Mouse (Mus musculus): ENCODE measurements around the gene Zdhhc18. TPM values are rescaled to one million over a fixed set of nuclear protein-coding genes. Genes with fewer than 3 reads are reported as not detected.
"Not testable (repeated sequence)": the region's sequence is repeated elsewhere in the genome, so short reads cannot be mapped to it uniquely, and the experiment has no call there.

Zdhhc18 gene
- polyA plus RNA-seq, 1 experiment from 2014 or later = 3.1 TPM

GRCm38 (mm10) chr4:133652746-133653145 is 2.8 kb upstream of the Zdhhc18 start:
- DNase-seq (ENCODE audit: low spot score) = no peak
- Histone ChIP-seq H3K9me3 (replicated peaks; ENCODE audit: control insufficient read depth, low read length) (no peaks in the 10 kb centered on the region), H3K27me3 (ENCODE audit: control insufficient read depth, insufficient read depth, low read length) (no peaks in the 10 kb centered on the region), H3K4me1 (ENCODE audit: control insufficient read depth, insufficient read depth, low read length) (no peaks in the 10 kb centered on the region), H3K9ac (replicated peaks; ENCODE audit: low read length) (no peak overlapping the region), H3K36me3 (replicated peaks; ENCODE audit: control insufficient read depth, insufficient read depth, low read depth, low read length) (no peaks in the 10 kb centered on the region), H3K4me3 (ENCODE audit: low read depth, low read length) (no peak overlapping the region), H3K4me2 (ENCODE audit: low read depth, low read length) (no peak overlapping the region), H3K27ac (replicated peaks; ENCODE audit: low read depth, low read length) (no peak overlapping the region)
- 87% methylated on average over 10 of the region's 10 CpGs for WGBS
- no peak for ATAC-seq (replicated peaks; ENCODE audit: insufficient number of reproducible peaks, low FRiP score, low TSS enrichment, low read depth)

GRCm38 (mm10) chr4:133651986-133652385 is 2.0 kb upstream of the Zdhhc18 start:
- ATAC-seq (replicated peaks; ENCODE audit: insufficient number of reproducible peaks, low FRiP score, low TSS enrichment, low read depth) = no peak
- 74% methylated on average over 4 of the region's 4 CpGs for WGBS

DNA sequence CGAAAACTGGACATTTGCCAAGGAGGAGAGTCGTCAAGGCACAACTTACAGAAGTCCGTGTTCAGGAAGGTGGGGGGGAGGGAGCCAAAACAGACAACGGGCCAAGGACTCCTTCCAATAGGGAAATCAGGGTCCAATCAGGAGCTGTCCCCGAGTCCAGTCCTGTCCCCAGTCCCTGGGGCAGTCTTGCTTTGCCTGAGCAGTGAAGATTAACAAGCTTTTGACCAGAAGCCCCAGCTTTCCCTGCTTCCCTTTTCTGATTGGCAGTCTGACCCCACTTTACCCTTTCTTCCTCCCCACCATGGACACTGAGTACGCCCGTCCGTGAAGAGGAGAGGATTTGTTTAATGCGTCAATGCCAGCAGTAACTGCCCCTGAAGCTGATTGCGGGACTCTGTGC is 1.5 kb upstream of the Zdhhc18 start:
- 50% methylated on average over 10 of the region's 10 CpGs for WGBS
- no peak for DNase-seq (ENCODE audit: low spot score)
- no peaks in the 10 kb centered on the region for H3K27me3 ChIP-seq (ENCODE audit: control insufficient read depth, insufficient read depth, low read length)

More at GRCm38 (mm10) chr4:133651986-133652385, 2.0 kb upstream of the Zdhhc18 start:
- Histone ChIP-seq H3K9ac (replicated peaks; ENCODE audit: low read length) (no peak overlapping the region; the same call in 1 of the 2 replicates), H3K9me3 (replicated peaks; ENCODE audit: control insufficient read depth, low read length) (no peaks in the 10 kb centered on the region), H3K4me3 (ENCODE audit: low read depth, low read length) (no peak overlapping the region), H3K27ac (replicated peaks; ENCODE audit: low read depth, low read length) (no peak overlapping the region), H3K27me3 (ENCODE audit: control insufficient read depth, insufficient read depth, low read length) (no peaks in the 10 kb centered on the region), H3K4me1 (ENCODE audit: control insufficient read depth, insufficient read depth, low read length) (no peaks in the 10 kb centered on the region), H3K4me2 (ENCODE audit: low read depth, low read length) (no peak overlapping the region), H3K36me3 (replicated peaks; ENCODE audit: control insufficient read depth, insufficient read depth, low read depth, low read length) (no peaks in the 10 kb centered on the region)
- DNase-seq (ENCODE audit: low spot score) = no peak

DNA sequence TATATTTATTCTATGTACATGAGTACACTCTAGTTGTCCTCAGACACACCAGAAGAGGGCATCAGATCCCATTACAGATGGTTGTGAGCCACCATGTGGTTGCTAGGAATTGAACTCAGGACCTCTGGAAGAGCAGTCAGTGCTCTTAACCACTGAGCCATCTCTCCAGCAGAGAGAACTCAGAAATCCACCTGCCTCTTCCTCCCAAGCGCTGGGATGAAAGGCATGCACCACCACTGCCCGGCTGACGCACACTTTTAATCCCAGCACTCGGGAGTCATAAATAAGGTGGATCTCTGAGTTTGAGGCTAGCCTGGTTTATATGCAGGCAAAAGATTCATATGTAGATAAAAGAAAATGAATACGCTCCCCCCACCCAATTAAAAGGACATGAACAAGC is 490 bp downstream of the Zdhhc18 start:
- not testable (repeated sequence) for H3K4me1 ChIP-seq (ENCODE audit: control insufficient read depth, insufficient read depth, low read length); H3K4me2 ChIP-seq (ENCODE audit: low read depth, low read length); H3K27me3 ChIP-seq (ENCODE audit: control insufficient read depth, insufficient read depth, low read length); ATAC-seq (replicated peaks; ENCODE audit: insufficient number of reproducible peaks, low FRiP score, low TSS enrichment, low read depth); DNase-seq (ENCODE audit: low spot score); H3K36me3 ChIP-seq (replicated peaks; ENCODE audit: control insufficient read depth, insufficient read depth, low read depth, low read length); H3K9ac ChIP-seq (replicated peaks; ENCODE audit: low read length); H3K4me3 ChIP-seq (ENCODE audit: low read depth, low read length); H3K9me3 ChIP-seq (replicated peaks; ENCODE audit: control insufficient read depth, low read length); H3K27ac ChIP-seq (replicated peaks; ENCODE audit: low read depth, low read length)
- 84% methylated on average over 5 of the region's 5 CpGs for WGBS

More for the DNA sequence above, 1.5 kb upstream of the Zdhhc18 start:
- H3K9ac ChIP-seq (replicated peaks; ENCODE audit: low read length) = no peak overlapping the region; the same call in 1 of the 2 replicates
- no peaks in the 10 kb centered on the region for H3K36me3 ChIP-seq (replicated peaks; ENCODE audit: control insufficient read depth, insufficient read depth, low read depth, low read length)
- no peak overlapping the region for H3K27ac ChIP-seq (replicated peaks; ENCODE audit: low read depth, low read length)
- no peak overlapping the region for H3K4me2 ChIP-seq (ENCODE audit: low read depth, low read length)
- H3K4me1 ChIP-seq (ENCODE audit: control insufficient read depth, insufficient read depth, low read length) = no peaks in the 10 kb centered on the region
- no peaks in the 10 kb centered on the region for H3K9me3 ChIP-seq (replicated peaks; ENCODE audit: control insufficient read depth, low read length)
- no peak for ATAC-seq (replicated peaks; ENCODE audit: insufficient number of reproducible peaks, low FRiP score, low TSS enrichment, low read depth)
- no peak overlapping the region for H3K4me3 ChIP-seq (ENCODE audit: low read depth, low read length)

GRCm38 (mm10) chr4:133645680-133646079 is 4.3 kb downstream of the Zdhhc18 start:
- no peaks in the 10 kb centered on the region for H3K36me3 ChIP-seq (replicated peaks; ENCODE audit: control insufficient read depth, insufficient read depth, low read depth, low read length)
- H3K9me3 ChIP-seq (replicated peaks; ENCODE audit: control insufficient read depth, low read length) = 0 out of 2 replicates have a peak, but pooled peaks cover 2% of the 10 kb centered on the region
- H3K27ac ChIP-seq (replicated peaks; ENCODE audit: low read depth, low read length) = no peak overlapping the region
- DNase-seq (ENCODE audit: low spot score) (no peak), ATAC-seq (replicated peaks; ENCODE audit: insufficient number of reproducible peaks, low FRiP score, low TSS enrichment, low read depth) (no peak)
- H3K9ac ChIP-seq (replicated peaks; ENCODE audit: low read length) = no peak overlapping the region
- 37% methylated on average over 21 of the region's 21 CpGs for WGBS
- H3K4me2 ChIP-seq (ENCODE audit: low read depth, low read length) = no peak overlapping the region
- H3K4me1 ChIP-seq (ENCODE audit: control insufficient read depth, insufficient read depth, low read length) = no peaks in the 10 kb centered on the region
- H3K27me3 ChIP-seq (ENCODE audit: control insufficient read depth, insufficient read depth, low read length) = no peaks in the 10 kb centered on the region
- no peak overlapping the region for H3K4me3 ChIP-seq (ENCODE audit: low read depth, low read length)

DNA sequence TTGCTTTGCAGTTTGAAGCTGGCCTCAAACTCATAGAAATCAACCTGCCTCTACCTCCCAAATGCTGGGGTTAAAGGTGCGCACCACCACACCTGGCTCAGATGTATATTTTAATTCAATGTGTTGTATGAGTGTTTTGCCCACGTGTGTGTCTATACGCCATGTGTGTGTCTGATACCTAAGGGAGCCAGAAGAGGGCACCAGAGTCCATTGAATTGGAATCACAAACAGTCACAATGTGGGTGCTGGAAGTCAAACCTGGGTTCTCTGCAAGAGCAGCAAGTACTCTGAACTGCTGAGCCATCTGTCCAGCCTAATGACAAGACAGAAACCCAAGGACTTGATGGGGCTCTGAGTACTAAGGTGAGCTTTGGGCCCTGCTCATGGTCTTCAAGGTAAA is 4.8 kb downstream of the Zdhhc18 start:
- H3K36me3 ChIP-seq (replicated peaks; ENCODE audit: control insufficient read depth, insufficient read depth, low read depth, low read length) = no peaks in the 10 kb centered on the region
- H3K9me3 ChIP-seq (replicated peaks; ENCODE audit: control insufficient read depth, low read length) = 0 out of 2 replicates have a peak, but pooled peaks cover 2% of the 10 kb centered on the region
- H3K27ac ChIP-seq (replicated peaks; ENCODE audit: low read depth, low read length) = no peak overlapping the region
- no peak overlapping the region for H3K4me2 ChIP-seq (ENCODE audit: low read depth, low read length)
- ATAC-seq (replicated peaks; ENCODE audit: insufficient number of reproducible peaks, low FRiP score, low TSS enrichment, low read depth) (no peak), DNase-seq (ENCODE audit: low spot score) (no peak)
- no peak overlapping the region for H3K4me3 ChIP-seq (ENCODE audit: low read depth, low read length)
- no peaks in the 10 kb centered on the region for H3K27me3 ChIP-seq (ENCODE audit: control insufficient read depth, insufficient read depth, low read length)
- H3K4me1 ChIP-seq (ENCODE audit: control insufficient read depth, insufficient read depth, low read length) = no peaks in the 10 kb centered on the region
- no peak overlapping the region for H3K9ac ChIP-seq (replicated peaks; ENCODE audit: low read length)
- WGBS = 85% methylated on average over 3 of the region's 3 CpGs

GRCm38 (mm10) chr4:133634043-133634410 is 15.9 kb downstream of the Zdhhc18 start:
- H3K9ac ChIP-seq (replicated peaks; ENCODE audit: low read length) = no peak overlapping the region
- no peak overlapping the region for H3K4me3 ChIP-seq (ENCODE audit: low read depth, low read length)
- no peak overlapping the region for H3K4me2 ChIP-seq (ENCODE audit: low read depth, low read length)
- 76% methylated on average over 5 of the region's 5 CpGs for WGBS
- H3K9me3 ChIP-seq (replicated peaks; ENCODE audit: control insufficient read depth, low read length) = no peaks in the 10 kb centered on the region
- H3K27me3 ChIP-seq (ENCODE audit: control insufficient read depth, insufficient read depth, low read length) = no peaks in the 10 kb centered on the region
- DNase-seq (ENCODE audit: low spot score) (no peak), ATAC-seq (replicated peaks; ENCODE audit: insufficient number of reproducible peaks, low FRiP score, low TSS enrichment, low read depth) (no peak)
- H3K27ac ChIP-seq (replicated peaks; ENCODE audit: low read depth, low read length) = no peak overlapping the region
- no peaks in the 10 kb centered on the region for H3K36me3 ChIP-seq (replicated peaks; ENCODE audit: control insufficient read depth, insufficient read depth, low read depth, low read length)
- H3K4me1 ChIP-seq (ENCODE audit: control insufficient read depth, insufficient read depth, low read length) = no peaks in the 10 kb centered on the region

DNA sequence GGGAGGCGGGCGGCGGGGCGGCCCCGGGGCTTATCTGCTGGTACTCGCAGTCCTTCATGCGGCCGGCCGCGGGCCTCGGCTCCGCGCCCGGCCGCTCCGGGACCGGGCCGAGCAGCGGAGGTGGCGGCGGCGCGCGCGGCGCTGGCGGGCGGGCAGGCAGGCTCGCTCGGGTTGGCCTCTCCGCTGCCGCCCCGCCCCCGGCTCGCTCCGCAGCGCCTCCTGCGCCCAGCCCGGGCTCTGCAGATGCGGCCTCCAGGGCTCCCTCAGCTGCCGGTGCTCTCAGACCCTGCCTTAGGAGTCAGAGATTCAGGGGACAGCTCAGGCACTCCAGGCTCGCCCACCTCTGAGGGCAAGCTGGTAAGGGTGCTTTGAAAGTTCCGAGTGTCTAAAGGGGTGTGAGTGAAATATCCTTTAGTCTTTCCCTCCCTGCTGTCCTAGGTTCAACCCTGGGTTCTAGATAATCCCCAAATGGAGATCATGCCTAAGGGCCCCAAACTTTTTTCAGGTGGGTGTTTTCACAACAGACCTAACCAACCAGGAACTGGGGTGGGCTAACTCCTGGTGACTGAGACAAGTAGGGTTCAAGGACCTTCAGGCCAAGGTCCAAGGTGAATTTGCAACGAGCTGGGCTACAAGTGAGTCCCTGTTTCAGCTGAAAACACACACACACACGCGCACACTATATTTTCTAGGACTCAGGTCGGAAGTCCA is 16.5 kb downstream of the Zdhhc18 start:
- peak overlapping the region; percentile 92 for H3K4me2 ChIP-seq (ENCODE audit: low read depth, low read length)
- no peaks in the 10 kb centered on the region for H3K9me3 ChIP-seq (replicated peaks; ENCODE audit: control insufficient read depth, low read length)
- no peaks in the 10 kb centered on the region for H3K4me1 ChIP-seq (ENCODE audit: control insufficient read depth, insufficient read depth, low read length)
- H3K27me3 ChIP-seq (ENCODE audit: control insufficient read depth, insufficient read depth, low read length) = no peaks in the 10 kb centered on the region
- H3K9ac ChIP-seq (replicated peaks; ENCODE audit: low read length) = peak overlapping the region; percentile 91
- ATAC-seq (replicated peaks; ENCODE audit: insufficient number of reproducible peaks, low FRiP score, low TSS enrichment, low read depth) (peak; percentile 67), DNase-seq (ENCODE audit: low spot score) (peak; percentile 92)
- H3K4me3 ChIP-seq (ENCODE audit: low read depth, low read length) = peak overlapping the region; percentile 87
- WGBS = 16% methylated on average over 21 of the region's 47 CpGs
- 0 out of 2 replicates have a peak overlapping the region, but pooled peaks have one; percentile 47 for H3K27ac ChIP-seq (replicated peaks; ENCODE audit: low read depth, low read length)
- no peaks in the 10 kb centered on the region for H3K36me3 ChIP-seq (replicated peaks; ENCODE audit: control insufficient read depth, insufficient read depth, low read depth, low read length)

Measured in embryonic facial prominence, embryonic 11.5 days (tissue).